Mouse (Mus musculus): ENCODE results near the gene Tmeff2. TPM values are rescaled to one million over a fixed set of nuclear protein-coding genes. Genes with fewer than 3 reads are reported as not detected.

The Tmeff2 gene
- polyA plus RNA-seq, 1 experiment from 2014 or later, result 6.4 TPM

DNA sequence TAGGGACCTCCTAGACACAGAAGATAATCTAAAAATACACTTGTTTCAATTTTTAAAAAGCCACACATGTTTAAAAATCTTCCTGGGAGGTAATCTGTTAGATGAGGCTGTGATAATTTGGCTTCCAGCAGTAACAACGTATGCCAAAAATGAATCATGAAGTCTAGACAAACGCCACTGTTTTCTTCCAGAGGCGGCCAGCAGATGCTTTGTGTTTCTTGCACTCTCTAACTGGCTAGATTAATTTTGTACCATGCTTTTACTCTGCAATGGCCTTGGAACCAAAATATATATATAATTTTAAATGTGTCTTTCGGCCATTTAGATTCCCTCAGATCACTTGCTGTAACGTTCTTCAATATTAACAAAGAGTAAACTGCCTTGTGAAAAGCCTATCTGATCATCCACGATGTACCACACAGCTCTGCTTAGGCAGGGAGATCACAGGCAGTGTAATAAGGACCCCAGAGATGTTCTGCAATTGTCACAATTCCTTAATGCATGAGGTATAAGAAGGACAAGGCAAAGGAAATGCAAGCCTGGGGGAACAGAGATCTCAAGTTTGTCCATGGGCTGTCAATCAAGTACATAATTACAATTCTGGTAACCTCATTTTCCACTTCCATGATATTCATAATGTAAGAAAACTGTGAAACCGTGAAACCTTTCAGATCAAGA is 80.8 kb downstream of the Tmeff2 start:
- Histone ChIP-seq H3K36me3 (no peaks in the 10 kb centered on the region), H3K9ac (replicated peaks) (no peak overlapping the region), H3K9me3 (no peaks in the 10 kb centered on the region), H3K27me3 (no peaks in the 10 kb centered on the region), H3K27ac (no peak overlapping the region), H3K4me2 (no peak overlapping the region), H3K4me3 (replicated peaks) (no peak overlapping the region), H3K4me1 (replicated peaks) (no peaks in the 10 kb centered on the region)
- no peak for ATAC-seq (ENCODE audit: insufficient number of reproducible peaks, insufficient read depth, low FRiP score, low TSS enrichment, low read depth)
- WGBS, result 87% methylated on average over 7 of the region's 7 CpGs

DNA sequence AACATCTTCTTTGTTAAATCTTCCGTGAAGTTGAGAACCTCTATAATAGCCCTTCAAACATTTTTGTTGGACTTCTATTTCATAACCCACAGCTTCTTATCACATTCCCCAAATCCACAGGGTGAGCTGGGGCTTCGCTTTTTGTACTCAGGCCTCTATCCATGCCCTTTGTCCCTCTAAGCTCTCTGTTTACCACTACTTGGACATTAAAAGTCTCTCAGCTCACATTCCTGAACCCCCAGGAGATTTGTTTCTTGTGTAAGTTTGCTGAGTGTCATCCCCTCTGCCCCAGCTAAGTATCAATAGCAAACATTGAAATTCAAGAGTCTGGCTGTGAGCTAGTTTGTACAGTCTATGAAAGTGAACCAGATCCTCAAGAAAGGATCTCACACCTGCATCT is 90.2 kb downstream of the Tmeff2 start:
- WGBS, result 83% methylated on average over 2 of the region's 2 CpGs
- Histone ChIP-seq H3K9ac (replicated peaks) (no peak overlapping the region), H3K9me3 (no peaks in the 10 kb centered on the region), H3K27ac (no peak overlapping the region), H3K4me2 (no peak overlapping the region), H3K4me1 (replicated peaks) (no peaks in the 10 kb centered on the region), H3K4me3 (replicated peaks) (no peak overlapping the region), H3K36me3 (no peaks in the 10 kb centered on the region), H3K27me3 (no peaks in the 10 kb centered on the region)
- no peak for ATAC-seq (ENCODE audit: insufficient number of reproducible peaks, insufficient read depth, low FRiP score, low TSS enrichment, low read depth)

DNA sequence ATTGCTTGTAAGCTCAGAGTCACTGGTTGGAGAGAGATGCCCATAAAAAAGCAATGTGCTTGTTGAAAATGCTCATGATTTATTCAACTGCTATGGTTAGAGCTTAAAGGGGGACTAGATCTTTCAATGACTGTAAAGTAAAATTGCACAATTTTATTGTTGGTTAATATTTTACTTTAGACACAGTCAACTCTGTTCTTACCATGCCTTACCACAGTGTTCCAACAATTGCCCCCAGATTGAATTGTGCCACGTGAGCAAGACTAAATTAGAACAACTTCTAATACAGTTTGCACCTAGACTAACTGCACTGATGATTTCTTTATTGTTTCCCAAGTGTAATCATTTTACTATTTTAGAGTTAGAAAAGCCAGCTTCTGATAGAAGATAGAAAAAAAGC is 94.1 kb downstream of the Tmeff2 start:
- WGBS, result 85% methylated on average over 1 of the region's 1 CpGs
- H3K27me3 ChIP-seq, result no peaks in the 10 kb centered on the region
- no peaks in the 10 kb centered on the region for H3K36me3 ChIP-seq
- no peak overlapping the region for H3K4me3 ChIP-seq (replicated peaks)
- H3K27ac ChIP-seq, result no peak overlapping the region
- no peak for ATAC-seq (ENCODE audit: insufficient number of reproducible peaks, insufficient read depth, low FRiP score, low TSS enrichment, low read depth)
- no peaks in the 10 kb centered on the region for H3K9me3 ChIP-seq
- H3K9ac ChIP-seq (replicated peaks), result no peak overlapping the region
- no peaks in the 10 kb centered on the region for H3K4me1 ChIP-seq (replicated peaks)
- H3K4me2 ChIP-seq, result no peak overlapping the region

DNA sequence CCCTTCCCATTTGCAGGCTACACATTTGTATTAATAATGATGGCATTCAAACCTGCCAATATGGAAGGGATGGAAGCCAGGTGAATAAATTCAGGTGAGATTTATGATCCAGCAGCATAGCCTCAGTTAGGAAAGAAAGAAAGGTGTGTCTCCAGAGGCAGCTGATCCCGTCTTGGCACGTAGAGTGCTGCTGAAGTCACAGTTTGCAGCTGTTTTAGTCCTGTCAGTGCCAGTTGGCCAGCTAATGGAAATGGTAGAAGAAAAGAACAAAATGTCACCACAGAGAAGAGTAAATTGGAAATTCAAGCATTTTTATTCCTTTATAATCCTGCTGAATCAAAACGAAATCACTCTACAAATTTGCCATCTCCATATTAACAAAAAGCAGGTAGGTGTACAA is 99.3 kb downstream of the Tmeff2 start:
- ATAC-seq (ENCODE audit: insufficient number of reproducible peaks, insufficient read depth, low FRiP score, low TSS enrichment, low read depth), result no peak
- no peak overlapping the region for H3K4me2 ChIP-seq
- no peak overlapping the region for H3K4me3 ChIP-seq (replicated peaks)
- no peaks in the 10 kb centered on the region for H3K9me3 ChIP-seq
- no peaks in the 10 kb centered on the region for H3K36me3 ChIP-seq
- no peak overlapping the region for H3K9ac ChIP-seq (replicated peaks)
- 73% methylated on average over 3 of the region's 3 CpGs for WGBS
- H3K27me3 ChIP-seq, result no peaks in the 10 kb centered on the region
- H3K27ac ChIP-seq, result no peak overlapping the region
- H3K4me1 ChIP-seq (replicated peaks), result no peaks in the 10 kb centered on the region

DNA sequence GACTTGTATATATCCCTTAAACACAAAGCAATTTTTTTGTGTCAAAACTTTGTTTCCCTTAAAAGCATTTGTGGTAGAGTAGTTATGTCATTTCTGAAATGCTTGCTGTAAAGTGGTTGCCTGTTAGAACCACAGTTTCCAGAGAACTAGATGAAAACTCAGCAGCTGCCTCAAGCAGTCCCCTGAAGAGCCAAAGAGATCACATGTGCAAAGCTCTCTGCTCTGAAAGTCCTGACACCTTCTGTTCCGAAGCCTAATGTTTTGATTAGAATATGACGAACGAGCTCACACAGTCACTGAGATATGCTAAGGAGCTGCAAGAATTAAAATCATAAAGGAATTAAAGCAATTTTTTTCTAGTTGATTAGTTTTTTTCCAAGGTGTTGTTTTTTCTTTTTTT is 107.9 kb downstream of the Tmeff2 start:
- H3K9ac ChIP-seq (replicated peaks), result no peak overlapping the region
- no peak overlapping the region for H3K27ac ChIP-seq
- 80% methylated on average over 3 of the region's 3 CpGs for WGBS
- no peaks in the 10 kb centered on the region for H3K4me1 ChIP-seq (replicated peaks)
- H3K27me3 ChIP-seq, result no peaks in the 10 kb centered on the region
- no peak for ATAC-seq (ENCODE audit: insufficient number of reproducible peaks, insufficient read depth, low FRiP score, low TSS enrichment, low read depth)
- H3K4me2 ChIP-seq, result no peak overlapping the region
- H3K4me3 ChIP-seq (replicated peaks), result no peak overlapping the region
- H3K9me3 ChIP-seq, result no peaks in the 10 kb centered on the region
- no peaks in the 10 kb centered on the region for H3K36me3 ChIP-seq

DNA sequence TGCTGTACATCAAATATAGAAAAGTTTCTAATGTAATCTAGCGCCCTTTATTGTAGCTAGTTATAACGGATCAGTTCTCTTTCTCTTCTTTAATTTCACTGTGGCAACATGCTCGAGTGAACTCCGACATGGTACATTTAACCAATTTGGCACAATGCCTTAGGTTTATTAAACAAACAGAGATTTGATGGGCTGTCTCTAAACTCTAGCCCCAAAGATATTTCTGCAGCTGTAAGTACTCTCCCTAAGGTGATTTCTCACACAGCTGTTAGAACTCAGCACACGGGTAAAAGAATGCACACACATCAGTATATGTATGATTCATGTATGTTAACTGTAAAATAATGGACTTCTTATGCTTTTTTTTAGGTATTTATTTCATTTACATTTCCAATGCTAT is 139.8 kb downstream of the Tmeff2 start:
- Histone ChIP-seq H3K4me2 (no peak overlapping the region), H3K4me1 (replicated peaks) (no peaks in the 10 kb centered on the region), H3K4me3 (replicated peaks) (no peak overlapping the region), H3K36me3 (no peaks in the 10 kb centered on the region), H3K9ac (replicated peaks) (no peak overlapping the region), H3K27ac (no peak overlapping the region), H3K27me3 (no peaks in the 10 kb centered on the region), H3K9me3 (no peaks in the 10 kb centered on the region)
- no peak for ATAC-seq (ENCODE audit: insufficient number of reproducible peaks, insufficient read depth, low FRiP score, low TSS enrichment, low read depth)
- WGBS, result 79% methylated on average over 5 of the region's 5 CpGs

DNA sequence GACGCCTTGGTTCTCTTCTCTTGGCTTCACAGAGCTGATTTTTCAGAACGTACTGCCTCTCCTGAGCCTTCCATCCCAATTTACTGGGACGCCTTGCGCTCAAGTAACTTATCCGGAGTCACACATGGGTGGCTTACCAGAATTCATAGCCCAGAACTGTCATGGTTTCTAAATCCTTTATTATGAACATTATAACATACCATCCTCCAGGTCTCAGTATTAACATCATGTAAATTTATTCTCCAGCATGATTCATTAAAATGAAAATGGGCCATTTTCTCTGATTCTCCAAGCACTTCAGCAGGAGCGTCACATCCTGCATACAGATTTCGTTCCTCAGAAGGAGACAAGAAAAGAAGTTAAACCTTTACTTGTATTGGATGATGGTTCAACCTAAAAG is 144.4 kb downstream of the Tmeff2 start:
- WGBS, result 91% methylated on average over 7 of the region's 7 CpGs
- Histone ChIP-seq H3K36me3 (no peaks in the 10 kb centered on the region), H3K4me3 (replicated peaks) (no peak overlapping the region), H3K9me3 (no peaks in the 10 kb centered on the region), H3K4me1 (replicated peaks) (no peaks in the 10 kb centered on the region), H3K9ac (replicated peaks) (no peak overlapping the region), H3K4me2 (no peak overlapping the region), H3K27ac (no peak overlapping the region), H3K27me3 (no peaks in the 10 kb centered on the region)
- ATAC-seq (ENCODE audit: insufficient number of reproducible peaks, insufficient read depth, low FRiP score, low TSS enrichment, low read depth), result no peak

DNA sequence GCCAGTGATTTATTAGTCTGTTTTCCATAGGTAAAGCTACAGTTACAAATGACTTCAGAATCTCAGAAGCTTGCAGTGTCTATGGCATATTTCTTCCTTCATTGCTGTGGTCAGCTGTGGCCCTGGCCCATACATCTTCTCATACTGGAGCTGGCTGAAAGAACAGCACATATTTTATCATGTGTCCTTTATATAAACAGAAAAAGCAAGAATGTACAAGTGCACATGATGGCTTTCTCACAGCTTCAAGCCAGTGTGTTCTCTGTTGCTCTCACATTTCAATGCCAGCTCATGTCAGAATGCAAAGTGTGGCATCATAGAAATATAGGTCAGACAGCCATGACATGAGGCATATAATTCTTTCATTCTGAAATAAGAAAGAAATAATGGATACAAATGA is 164.1 kb downstream of the Tmeff2 start:
- Histone ChIP-seq H3K27ac (no peak overlapping the region), H3K9ac (replicated peaks) (no peak overlapping the region), H3K4me2 (no peak overlapping the region), H3K4me3 (replicated peaks) (no peak overlapping the region), H3K27me3 (no peaks in the 10 kb centered on the region), H3K36me3 (no peaks in the 10 kb centered on the region), H3K9me3 (no peaks in the 10 kb centered on the region), H3K4me1 (replicated peaks) (no peaks in the 10 kb centered on the region)
- no peak for ATAC-seq (ENCODE audit: insufficient number of reproducible peaks, insufficient read depth, low FRiP score, low TSS enrichment, low read depth)

DNA sequence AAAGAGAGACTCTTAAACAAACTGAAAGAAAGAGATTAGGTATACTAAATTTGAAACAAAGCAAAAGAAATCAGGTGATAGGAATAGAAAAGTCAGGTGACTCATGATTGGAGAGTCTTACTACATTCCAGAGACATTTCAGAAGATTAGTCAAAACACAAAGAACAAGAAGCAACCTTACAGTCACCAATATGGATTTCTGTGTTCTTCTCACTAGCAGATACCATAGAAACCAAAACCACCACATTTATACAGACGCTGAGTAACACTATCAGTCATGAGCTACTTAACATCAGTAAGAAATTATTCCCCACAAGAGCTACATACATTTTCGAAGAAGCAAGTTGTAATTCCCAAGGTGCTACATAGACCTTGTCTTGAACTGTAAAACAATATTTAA is 165.2 kb downstream of the Tmeff2 start:
- WGBS, result 84% methylated on average over 2 of the region's 2 CpGs
- no peak overlapping the region for H3K4me2 ChIP-seq
- no peak overlapping the region for H3K4me3 ChIP-seq (replicated peaks)
- ATAC-seq (ENCODE audit: insufficient number of reproducible peaks, insufficient read depth, low FRiP score, low TSS enrichment, low read depth), result no peak
- no peaks in the 10 kb centered on the region for H3K27me3 ChIP-seq
- no peaks in the 10 kb centered on the region for H3K36me3 ChIP-seq
- H3K9ac ChIP-seq (replicated peaks), result no peak overlapping the region
- no peak overlapping the region for H3K27ac ChIP-seq
- H3K4me1 ChIP-seq (replicated peaks), result no peaks in the 10 kb centered on the region
- H3K9me3 ChIP-seq, result no peaks in the 10 kb centered on the region

DNA sequence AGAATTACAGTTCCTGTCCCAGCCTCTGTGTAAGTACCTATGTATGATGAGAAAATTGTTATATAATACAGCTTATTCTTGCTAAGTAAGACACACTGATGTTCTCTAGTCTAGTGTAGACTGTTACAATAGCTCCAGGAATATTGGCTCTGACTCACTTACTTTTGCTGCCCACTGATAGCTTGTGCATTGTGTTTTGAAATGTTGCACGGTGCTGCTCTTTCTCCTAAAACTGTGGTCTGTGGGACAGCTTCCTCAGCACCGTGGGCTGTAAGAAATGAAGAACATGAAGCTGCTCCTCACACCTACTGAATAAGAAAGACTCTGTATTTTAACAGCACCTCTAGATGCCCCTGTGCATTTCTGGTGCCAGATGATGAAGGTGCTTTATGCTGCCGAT is 168.4 kb downstream of the Tmeff2 start:
- no peaks in the 10 kb centered on the region for H3K36me3 ChIP-seq
- H3K9me3 ChIP-seq, result no peaks in the 10 kb centered on the region
- H3K4me2 ChIP-seq, result no peak overlapping the region
- H3K27me3 ChIP-seq, result no peaks in the 10 kb centered on the region
- no peak overlapping the region for H3K9ac ChIP-seq (replicated peaks)
- no peaks in the 10 kb centered on the region for H3K4me1 ChIP-seq (replicated peaks)
- WGBS, result 87% methylated on average over 3 of the region's 3 CpGs
- ATAC-seq (ENCODE audit: insufficient number of reproducible peaks, insufficient read depth, low FRiP score, low TSS enrichment, low read depth), result no peak
- H3K4me3 ChIP-seq (replicated peaks), result no peak overlapping the region
- H3K27ac ChIP-seq, result no peak overlapping the region

DNA sequence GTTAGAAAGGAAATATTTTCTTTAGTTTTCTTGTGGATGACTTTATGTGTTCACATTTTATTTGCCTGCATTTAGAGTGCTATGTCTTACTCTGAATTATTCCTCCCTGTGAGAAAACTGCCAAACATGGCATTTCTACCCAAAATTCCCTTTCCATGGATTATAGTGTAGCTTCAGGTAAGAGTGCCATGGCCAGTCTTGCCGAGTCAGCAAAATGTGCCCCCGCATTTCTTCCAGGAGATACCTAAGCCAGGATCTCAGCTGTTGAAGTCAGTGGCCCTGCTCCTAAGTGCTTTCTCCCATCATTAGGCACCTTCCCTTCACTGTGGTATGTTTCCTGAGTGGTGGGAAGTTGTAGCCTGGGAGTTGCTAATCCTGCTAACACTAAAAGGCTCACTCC is 168.8 kb downstream of the Tmeff2 start:
- H3K9ac ChIP-seq (replicated peaks), result no peak overlapping the region
- 83% methylated on average over 2 of the region's 2 CpGs for WGBS

DNA sequence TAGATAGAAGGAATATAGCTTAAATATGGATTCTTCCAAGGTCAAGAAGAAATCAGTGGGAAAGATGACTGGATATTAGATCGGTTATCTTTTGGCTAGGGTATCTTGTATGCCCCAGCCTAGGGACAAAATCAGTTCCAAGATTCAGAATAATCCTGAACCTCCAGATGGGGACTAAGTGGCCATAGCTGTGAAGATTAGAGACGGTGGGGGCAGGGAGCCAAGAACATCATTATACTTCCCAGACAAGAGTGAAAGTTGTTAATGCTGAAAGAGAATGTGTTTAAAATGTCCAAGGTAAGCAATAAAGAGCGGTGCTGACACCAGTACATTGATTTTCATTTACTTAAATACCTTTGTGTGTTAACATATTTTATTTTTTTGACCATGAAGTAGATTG is 173.6 kb downstream of the Tmeff2 start:
- Histone ChIP-seq H3K4me2 (no peak overlapping the region), H3K27me3 (no peaks in the 10 kb centered on the region), H3K4me1 (replicated peaks) (no peaks in the 10 kb centered on the region; the same call in 1 of the 2 replicates), H3K9me3 (no peaks in the 10 kb centered on the region), H3K4me3 (replicated peaks) (no peak overlapping the region), H3K9ac (replicated peaks) (no peak overlapping the region), H3K36me3 (no peaks in the 10 kb centered on the region), H3K27ac (no peak overlapping the region)
- ATAC-seq (ENCODE audit: insufficient number of reproducible peaks, insufficient read depth, low FRiP score, low TSS enrichment, low read depth), result no peak
- 87% methylated on average over 3 of the region's 3 CpGs for whole genome bisulfite sequencing

More for the DNA sequence above, 168.8 kb downstream of the Tmeff2 start:
- ATAC-seq (ENCODE audit: insufficient number of reproducible peaks, insufficient read depth, low FRiP score, low TSS enrichment, low read depth), result no peak
- H3K4me3 ChIP-seq (replicated peaks), result no peak overlapping the region
- H3K27me3 ChIP-seq, result no peaks in the 10 kb centered on the region
- H3K27ac ChIP-seq, result no peak overlapping the region
- no peaks in the 10 kb centered on the region for H3K9me3 ChIP-seq
- no peaks in the 10 kb centered on the region for H3K36me3 ChIP-seq
- no peak overlapping the region for H3K4me2 ChIP-seq
- no peaks in the 10 kb centered on the region for H3K4me1 ChIP-seq (replicated peaks)

Data from limb, embryonic 12.5 days (tissue).